Mouse (Mus musculus) thymus, postnatal 14 days (tissue): ENCODE data around the gene Irf2bp2.

Source experiments
- DNase-seq: peaks from one replicate; pipeline ENCODE4 v3.0.0; 2021

Gene Irf2bp2

DNA sequence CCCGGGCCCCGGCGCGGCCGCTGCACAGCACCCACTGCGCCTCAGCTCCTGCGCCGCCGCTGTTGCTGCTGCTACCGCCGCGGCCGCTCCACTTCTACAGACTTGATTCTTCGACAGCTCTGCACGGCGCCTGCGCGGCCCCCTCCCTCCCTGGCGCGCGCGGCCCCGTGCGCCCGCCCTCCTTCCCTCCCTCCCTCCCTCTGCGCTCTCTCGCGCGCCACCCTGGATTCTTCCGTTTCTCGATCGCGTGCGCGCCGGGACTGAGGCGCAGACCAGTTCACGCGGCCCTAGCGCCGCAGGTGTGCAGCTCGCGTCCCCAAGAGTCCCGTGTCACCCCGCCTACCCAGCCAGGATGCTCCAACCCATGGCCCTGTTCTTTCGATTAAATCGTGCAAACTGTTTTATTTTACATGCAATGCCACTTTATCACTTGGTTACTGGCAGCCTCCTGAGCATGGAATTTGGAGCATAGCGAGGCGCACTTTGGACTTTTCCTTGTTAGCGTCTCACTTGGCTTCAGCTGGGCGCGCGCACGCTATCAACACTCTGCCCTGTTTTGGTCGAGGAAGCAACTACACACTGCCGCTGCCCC lies at the start of gene Irf2bp2:
Gene Irf2bp2 (minus strand): TSS at position 98 of the 592 bp plus-strand sequence.
- peak; percentile 94 for DNase-seq

DNA sequence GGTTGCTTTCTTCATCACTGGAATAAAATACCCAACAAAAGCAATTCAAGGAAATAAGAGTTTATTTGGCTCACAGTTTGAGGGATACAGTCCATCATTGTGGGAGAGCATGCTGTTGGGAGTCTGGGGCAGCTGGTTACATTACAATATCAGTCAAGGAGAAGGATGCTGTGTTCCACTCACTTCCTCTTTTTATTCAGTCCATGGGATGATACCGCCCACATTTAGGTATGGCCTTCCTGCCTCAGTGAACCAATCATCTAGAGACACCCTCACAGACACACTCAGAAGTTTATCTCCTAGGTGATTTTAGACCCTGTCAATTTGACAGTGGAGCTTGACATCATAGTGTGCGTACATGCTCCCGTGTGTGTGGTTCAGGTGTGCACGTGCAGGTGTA lies 48.9 kb upstream of the Irf2bp2 start:
- DNase-seq = no peak

DNA sequence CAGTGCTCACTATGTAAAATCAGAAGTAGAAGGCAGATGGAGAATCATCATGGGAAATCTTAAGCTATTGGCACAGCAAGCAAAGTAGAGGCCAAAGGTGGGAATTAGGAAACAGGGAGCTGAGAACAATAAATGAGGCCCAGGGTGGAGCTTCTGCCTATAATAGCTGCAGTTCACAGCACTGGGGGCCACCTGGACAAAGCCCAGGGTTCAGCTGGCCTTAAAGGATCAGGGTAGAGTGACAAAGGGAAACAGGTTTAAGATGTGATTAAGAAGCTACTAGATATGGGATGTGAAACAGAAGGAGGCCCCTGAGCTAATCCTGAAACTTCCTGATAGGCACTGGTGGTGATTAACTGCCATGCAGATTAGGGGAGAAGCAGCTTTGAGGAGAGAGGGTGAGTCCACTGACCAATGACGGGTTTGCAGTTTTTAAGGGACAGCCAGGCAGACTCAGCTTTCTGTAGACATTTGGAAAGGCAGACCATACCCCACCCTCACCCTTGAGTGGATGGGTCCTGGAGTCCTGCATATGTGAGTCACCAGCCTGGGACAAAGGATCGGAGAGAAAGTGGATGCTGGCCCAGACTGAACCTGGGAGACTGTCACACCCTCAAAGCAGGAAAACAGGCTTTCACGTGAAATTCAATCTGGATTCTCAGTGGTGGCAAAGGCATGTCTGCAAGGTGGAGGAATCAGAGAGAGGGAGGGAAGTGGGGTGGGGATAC lies 47.9 kb upstream of the Irf2bp2 start:
- no peak for DNase-seq

DNA sequence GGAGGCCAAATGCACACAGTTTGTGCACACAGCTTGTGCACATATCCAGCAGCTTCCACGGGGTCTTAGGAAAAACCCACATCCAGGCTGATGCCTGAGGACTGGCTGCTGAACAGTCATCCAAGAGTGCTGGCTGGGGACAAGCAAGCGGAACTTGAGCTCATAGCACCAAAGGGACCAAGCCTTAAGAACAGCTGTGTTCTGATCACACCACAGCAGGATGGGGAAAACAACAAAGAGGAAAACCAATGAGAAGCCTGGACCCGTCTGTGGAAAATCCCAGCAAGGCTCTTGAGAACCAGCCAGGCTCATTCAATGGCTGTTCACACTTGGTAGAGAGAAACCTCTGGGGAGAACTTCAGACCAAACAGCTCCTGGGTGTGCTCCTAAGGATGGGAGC lies 45.4 kb upstream of the Irf2bp2 start:
- DNase-seq = no peak

DNA sequence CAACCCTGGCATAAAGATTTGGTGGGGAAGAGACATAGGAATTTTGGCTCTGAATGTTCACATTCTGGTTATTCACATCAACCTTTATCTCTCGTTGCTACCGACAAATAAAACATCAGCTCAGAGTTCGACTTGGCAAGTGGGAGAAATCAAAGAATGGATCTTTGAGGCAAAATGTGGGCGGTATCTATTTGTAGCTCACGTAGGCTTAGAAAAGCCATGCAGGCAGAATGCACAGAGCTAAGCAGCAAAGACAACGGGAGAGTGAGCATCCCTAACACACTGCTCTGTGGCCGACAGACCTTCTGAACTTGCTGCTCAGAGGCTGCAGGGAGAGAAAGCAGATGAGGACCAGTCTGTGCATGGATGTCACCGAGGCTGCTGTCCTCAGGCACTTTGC lies 44.2 kb upstream of the Irf2bp2 start:
- DNase-seq = no peak

DNA sequence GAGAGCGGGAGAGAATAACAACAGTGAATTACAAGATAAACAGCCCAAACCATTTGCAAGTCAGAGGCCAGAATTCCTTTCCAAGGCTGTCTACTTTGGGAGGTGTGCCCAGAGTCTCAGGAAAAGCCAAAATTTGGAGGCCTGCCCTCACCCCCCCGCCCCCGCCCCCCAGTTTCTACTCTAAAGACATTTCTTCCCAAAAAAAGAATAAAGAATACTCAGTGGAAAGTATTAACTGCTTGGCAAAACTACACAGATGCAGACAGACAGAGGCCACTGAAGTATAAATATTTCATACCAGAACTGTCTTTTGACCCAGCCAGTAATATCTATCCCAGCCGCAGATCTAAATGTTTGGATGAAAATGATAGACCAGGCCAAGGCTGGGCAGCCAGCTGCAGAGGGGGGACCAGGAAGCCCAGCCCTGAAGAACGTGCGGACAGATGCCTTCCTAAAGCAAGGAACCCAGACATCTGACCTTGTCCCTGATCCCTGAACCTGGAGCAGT lies 40.8 kb upstream of the Irf2bp2 start:
- no peak for DNase-seq

DNA sequence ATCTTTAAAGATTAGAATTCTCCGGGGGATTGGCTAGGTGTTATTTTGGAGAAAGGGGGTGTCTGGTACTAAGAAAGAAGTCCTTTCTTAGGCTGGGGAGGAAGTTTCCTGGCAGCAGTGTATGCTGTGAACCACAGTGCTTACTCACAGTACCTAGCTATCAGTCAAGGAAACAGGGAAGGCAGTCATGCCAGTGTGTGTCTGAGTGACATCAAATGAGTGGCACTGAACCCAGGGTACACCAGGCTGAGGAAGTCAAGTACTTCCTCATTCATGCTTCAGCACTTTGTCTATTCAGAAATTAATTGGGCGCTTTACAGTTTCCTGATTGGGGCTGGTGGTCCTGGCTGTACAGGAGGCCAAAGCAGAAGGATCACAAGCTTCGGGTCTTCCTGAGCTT lies 34.8 kb upstream of the Irf2bp2 start:
- DNase-seq = peak; percentile 29

DNA sequence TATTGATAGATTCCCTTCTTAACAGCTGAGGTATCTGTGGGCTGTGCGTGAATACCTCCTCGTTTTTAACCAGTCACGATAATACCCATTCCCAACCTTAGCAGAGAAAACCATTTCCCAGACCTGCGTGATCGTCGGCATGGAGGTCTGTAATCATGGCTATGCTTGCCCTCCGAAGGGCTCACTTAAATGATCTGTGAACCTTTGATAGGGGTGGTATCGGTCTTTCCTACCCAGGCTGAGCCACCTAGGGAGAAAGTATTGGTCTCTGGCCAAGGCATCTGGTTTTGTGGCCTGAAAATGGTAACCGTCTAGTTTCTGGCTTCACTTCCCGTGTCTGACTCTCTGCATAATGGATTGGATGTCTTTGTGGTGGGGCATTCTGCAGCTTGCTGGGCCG lies 32.6 kb upstream of the Irf2bp2 start:
- DNase-seq = no peak

DNA sequence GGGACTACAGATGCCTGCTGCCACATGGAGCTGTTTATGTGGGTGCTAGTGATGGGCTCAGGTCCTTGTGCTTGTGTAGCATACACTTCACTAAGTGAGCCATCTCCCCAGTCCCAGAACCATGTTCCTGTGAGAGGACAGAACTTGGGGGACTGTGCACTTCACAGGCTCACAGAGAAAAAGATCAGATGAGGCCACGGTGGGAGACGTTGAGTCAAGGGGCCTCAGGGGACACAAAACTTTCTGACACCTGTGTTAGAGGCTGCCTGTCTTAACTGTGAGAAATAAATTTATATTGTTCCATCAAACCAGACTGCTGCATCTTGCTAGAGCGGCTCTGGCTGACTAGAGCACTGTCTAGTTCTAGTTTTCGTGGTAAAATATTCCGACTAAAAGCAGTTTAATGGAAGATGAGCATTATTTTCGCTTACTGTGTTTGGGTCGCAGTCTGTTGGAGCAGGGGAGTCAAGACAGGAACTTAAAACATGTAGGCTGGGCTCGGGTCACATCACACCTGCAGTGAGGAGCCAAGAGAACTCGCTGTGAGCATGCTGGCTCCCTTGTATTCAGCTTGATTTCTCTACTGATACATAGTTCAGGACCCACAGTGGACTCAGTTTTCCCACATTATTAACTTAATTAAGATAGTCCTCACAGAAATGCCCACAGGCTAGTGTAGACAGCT lies 28.5 kb upstream of the Irf2bp2 start:
- DNase-seq = peak; percentile 58

DNA sequence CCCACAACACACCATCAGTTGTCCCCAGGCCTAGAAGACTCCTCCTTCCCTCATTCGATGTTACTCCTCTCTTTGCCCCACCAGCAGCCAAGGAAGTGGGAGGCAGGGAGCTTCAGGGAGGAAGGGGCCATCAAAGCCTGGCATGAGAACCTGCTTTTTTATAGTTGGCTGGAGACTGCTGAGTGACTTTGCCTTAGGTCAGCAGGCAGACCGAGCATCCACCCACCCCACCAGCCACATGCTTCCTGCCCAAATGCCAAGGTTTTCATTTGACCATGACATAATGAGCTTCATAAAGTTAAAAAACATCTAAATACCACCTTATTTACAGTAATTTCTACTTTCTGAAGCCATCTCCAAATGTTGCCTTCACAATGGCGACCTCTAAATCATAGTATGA lies 26.9 kb upstream of the Irf2bp2 start:
- peak; percentile 42 for DNase-seq

DNA sequence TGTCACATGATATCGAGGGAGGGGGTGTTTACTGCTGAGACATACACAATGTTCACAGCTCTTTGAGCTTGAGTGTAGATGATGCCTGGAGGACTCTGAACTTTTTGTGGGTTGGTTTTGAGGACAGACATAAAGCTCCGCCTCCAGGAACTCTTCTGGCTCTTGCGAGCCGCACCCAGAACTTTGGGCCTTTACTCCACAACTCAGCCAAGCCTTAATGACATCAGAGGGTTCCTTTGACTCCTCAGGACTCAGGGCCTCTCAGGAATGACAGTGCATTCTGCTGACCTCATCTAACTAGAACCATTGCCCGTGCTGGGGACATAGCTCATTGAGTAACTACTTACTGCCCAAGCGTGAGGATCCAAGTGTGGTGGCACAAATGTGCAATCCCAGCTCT lies 25.7 kb upstream of the Irf2bp2 start:
- DNase-seq = no peak

DNA sequence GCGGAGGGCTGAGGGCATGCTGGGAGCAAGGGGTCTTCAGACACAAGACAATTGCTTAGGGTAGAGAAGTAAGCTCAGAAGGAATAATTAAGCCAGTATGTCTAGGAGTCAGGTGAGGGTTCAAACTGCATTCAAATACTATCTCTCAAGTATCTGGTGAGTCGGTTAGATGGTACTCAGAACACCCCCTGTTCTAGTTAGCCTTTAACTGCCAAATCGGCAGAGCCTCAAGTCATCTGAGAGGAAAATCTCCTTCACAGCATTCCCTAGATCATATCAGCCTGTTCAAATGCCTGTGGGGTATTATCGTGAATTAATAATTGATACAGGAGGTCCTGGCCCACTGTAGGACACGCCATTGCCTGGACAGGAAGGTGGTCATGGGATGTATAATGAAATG lies 23.9 kb upstream of the Irf2bp2 start:
- no peak for DNase-seq

DNA sequence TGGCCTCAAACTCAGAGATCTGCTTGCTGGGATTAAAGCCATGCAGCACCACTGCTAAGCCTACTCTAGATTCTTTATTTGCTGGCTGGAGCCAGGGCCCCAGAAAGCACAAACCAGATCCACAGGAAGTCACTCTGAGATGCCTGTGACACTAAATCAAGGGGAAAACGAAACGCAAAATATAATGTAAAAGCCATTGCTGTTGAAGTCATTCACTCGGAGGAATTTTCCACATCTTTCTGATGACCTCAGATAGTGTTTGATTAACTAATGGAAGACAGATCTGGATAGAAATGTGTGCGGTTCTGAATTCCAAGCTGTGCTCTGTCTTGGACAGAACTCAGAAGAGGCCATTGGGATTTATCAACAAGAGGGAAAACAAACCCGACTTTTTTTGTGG lies 22.9 kb upstream of the Irf2bp2 start:
- DNase-seq = peak; percentile 44

DNA sequence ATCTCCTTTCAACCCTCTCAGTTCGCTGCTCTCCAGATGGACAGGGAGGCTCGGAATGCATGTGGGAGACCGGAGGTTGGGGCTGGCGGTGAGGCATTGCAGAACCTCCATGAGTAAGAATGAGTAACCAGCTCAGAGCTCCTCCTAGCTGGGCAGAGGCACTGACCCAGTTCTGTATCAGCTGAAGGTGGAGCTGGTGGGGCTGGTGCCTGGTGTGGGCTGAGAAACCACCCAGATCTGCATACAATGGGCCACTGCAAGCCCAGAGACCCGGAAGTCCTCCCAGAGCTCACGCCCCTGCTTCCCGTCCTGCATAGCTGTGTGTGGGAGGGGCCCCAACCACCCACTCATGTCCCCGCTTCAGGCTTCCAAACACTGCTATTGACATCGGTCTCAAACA lies 22.0 kb upstream of the Irf2bp2 start:
- DNase-seq = peak; percentile 51

DNA sequence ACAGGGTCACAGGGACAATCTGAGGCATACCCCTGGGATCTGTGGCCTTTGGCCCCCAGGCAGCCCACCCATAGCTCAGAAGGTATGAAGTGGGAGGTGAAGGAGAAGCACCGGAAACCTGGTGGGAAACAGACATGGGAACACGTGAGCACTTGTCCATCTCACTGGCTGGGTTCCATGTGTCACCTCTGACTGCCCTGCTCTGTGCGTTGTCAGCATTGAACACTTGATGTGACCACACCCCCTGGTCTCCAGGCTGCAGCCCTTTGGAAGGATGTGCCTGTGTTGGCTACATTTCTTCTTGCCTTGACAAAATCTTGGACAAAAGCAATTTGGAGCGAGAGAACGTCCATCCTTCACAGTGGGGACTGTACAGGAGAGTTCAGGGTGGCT lies 20.9 kb upstream of the Irf2bp2 start:
- DNase-seq = no peak

DNA sequence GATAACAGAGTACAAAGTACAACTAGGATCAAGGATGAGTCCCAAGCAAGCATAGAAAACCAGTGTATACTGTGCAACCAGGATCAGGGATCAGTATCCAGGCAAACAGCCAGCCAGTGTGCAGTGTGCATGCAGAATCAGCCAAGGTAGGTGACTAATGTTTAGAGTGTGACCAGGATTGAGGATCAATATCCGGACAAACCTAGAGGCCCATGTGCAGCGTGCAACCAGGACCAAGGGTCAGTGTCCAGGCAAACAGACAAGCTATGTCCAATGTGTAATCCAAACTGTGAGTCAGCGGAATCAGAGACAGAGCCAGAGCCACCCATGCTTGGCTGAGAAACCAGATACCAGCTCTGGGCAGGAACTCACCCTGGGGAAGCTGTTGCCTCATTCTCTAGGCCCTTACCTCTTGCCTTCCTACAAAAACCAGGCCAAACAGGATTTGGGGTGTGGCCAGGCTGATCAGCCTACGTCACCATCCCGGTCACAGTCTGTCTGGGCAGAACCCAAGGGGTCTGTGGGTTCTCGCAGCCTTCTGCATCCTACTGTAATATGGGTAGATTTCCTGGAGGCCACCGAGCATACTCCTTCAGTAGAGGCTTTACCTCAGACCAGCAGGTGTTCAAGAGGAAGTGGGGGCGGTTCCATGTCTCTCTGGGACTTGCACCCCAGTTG lies 20.4 kb upstream of the Irf2bp2 start:
- peak; percentile 72 for DNase-seq

DNA sequence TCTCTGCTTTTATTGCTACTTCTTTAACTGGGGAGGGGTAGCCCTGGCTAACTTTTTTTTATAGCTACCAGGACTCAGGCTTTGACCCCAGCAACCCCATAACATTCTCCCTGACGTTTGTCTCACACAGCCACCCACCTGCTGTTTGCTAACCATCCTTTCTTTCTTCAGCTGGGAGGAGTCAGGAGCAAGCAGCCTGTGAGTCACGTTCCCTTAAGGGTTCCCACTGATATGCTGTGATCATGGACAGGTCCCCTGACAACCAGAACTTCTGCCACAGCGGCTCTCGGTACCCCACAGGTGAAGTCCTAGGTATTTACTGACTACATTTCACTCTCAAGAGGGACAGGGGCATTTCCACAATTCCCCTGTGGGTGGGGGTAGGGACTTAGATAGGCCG lies 19.4 kb upstream of the Irf2bp2 start:
- DNase-seq = peak; percentile 23

DNA sequence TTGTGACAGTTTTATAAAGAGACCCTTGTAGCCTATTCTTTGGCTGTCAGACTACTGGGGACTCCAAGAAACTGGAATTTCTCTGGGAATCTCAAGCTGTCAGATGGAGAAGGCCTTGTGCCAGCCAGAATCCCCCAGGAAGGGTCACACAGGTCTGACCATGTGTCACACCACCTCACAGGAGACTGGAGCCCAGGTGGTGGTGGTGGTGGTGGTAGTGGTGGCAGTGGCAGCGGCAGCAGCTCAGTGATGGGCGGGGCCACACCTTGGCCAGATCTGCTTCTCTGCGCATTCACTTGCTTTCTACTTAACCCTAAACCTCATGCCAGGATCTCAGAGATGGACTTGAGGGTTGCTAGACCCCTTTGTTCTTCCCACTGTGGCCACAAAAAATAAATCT lies 19.0 kb upstream of the Irf2bp2 start:
- peak; percentile 30 for DNase-seq

DNA sequence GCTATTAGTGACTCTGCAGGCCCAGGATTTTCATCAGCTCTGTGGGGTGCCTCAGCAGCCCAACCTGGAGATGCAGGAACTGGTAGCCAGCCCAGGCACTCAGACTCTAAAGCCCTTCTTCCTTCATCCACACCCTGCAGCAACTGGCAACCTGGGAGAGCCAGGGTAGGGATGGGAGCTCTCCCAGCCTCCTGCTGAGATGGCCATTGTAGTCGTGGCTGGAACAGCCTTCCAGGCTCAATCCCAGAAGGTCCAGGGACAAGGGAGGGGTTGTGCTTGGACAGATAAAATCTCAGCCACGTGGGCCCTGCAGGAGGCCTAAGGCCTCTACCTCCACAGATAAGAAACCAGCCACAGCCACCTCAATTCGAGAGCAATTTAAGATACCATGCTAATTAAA lies 16.9 kb upstream of the Irf2bp2 start:
- no peak for DNase-seq

DNA sequence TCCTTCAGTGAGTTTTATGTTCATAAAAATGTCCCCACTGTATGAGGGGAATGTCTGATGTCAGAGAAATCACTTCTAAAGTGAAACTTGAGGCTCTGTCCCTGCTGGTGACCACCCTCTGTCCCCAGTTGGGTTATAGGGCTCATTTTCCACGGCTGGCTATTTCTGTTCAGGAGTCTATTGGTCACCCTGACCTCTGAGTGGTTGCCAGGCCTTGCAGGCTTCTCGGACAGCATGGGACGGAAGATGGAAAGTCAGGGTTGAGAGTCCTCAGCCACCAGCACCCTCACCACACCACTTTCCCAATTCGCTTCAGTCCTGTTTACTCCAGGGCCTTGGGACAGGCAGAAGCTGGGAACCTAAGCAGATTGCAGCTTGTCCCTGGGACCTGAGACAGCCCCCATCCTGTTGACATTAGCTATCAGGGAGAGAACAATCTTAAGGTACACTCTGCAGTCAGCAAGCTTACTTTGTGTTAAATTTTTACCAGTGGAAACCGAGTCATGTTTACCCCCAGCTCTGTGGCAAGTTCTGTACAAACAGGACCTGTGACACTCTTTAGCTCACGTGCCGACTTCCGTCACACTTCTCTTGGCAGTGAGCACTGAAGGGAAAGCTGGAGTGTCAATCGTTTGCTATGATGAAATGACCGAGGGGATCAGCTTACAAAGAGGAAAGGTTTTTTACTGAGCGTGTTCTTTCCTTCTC lies 15.9 kb upstream of the Irf2bp2 start:
- DNase-seq = no peak

DNA sequence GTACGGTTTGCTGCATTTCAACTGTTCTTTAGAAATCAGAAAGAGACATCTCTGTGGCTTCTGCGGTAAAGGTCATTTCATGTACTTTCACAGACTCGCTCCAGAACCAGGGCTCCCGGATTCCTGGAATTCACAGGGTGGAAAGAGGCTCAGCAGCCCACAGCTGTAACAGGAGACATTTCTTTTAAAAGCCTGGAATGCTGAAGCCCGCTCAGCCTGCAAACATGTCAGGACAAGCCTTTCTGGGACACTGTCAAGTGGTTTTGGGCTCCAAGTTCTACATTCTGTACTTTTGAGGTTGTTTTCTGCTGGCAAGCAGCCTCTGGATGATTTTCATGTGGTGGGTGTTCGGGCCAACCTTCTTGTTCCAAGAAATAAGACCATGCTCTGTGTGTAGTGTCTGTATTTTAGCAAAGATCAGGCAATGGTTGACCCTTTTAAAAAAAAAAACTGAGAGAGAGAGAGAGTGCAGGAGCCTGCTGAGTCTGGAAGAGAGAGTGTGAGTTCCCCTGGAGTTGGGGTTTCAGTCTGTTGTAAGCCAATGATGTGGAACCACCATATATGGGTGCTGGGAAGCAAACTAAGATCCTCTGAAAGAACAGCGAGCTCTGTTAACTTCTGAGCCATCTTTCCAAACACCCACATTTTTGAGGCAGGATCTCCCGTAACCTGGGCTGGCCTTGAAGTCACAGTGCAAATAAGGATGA lies 9.6 kb upstream of the Irf2bp2 start:
- no peak for DNase-seq

DNA sequence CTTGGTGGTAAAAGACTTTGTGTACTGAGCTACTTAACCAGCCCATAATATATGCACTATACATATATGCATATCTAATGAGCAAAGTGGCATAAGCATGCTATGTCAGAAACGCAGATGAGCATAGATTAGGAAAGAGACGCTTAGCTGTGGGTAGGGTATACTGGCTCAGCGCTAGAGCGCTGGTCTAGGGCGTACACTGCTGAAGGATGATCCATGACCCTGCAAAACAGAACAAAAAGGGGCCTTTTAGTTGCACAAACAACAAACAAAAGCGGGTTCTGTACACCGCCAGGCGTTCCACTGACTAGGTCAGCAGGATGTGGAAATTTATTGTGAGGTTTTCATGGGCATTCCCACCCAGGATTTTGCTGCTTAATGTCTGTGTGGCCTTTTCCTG lies 8.9 kb upstream of the Irf2bp2 start:
- no peak for DNase-seq
